16 mouse cellular contexts compared by ENCODE assay signal in the genomic region with DNA sequence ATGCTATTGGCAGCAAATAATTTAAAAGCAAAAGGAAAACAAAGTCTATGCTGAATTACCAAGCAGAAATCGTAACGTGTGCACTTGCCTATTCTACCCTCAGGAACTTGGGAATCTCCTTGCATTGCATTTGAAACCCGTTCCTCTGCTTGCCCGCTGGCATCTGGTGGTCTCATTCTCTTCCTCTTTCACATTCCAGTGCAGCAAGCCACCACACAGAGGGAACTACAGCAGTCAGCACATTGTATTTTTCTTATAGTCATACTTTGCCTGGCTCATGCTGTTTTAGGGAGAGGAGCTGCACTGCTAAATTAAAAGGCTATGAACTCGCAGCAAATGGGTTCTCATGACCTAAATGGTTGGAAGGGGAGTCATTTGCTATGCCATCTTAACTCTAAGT.
"Had no signal": no experiment of that assay in that cellular context is flagged by ENCODE, and none has a peak within 500 bp of the region (broad histone marks: within the 10 kb centered on the region; RNA-seq: fewer than 3 reads in every experiment).

No protein-coding gene starts in this region.

- H3K4me3 ChIP-seq: layer of hippocampus, adult 2 months; limb, embryonic 10.5 days; liver, embryonic 15.5 days; midbrain, embryonic 12.5 days; myocyte; neural tube, embryonic 12.5 days had no signal

- H3K9me3 ChIP-seq: limb, embryonic 10.5 days; liver, embryonic 15.5 days; midbrain, embryonic 12.5 days; neural tube, embryonic 12.5 days had no signal

- H3K27ac ChIP-seq: layer of hippocampus, adult 2 months; limb, embryonic 10.5 days; liver, embryonic 15.5 days; midbrain, embryonic 12.5 days; neural tube, embryonic 12.5 days had no signal

- DNase-seq: kidney, adult 18-20 months; kidney, postnatal 10 days; kidney, postnatal 4 days; lung, adult 2 months; lung, postnatal 36 days; right cerebral cortex, adult 18-20 months; right cerebral cortex, postnatal 25 days; thymus, postnatal 36 days had no signal

- ATAC-seq: lung, postnatal 0 days had no signal

- H3K4me1 ChIP-seq: limb, embryonic 10.5 days; liver, embryonic 15.5 days; midbrain, embryonic 12.5 days; neural tube, embryonic 12.5 days had no signal

- H3K27me3 ChIP-seq: liver, embryonic 15.5 days; midbrain, embryonic 12.5 days; neural tube, embryonic 12.5 days had no signal

- H3K4me2 ChIP-seq: liver, embryonic 11.5 days; liver, embryonic 15.5 days; midbrain, embryonic 12.5 days; neural tube, embryonic 12.5 days had no signal

- H3K36me3 ChIP-seq: limb, embryonic 10.5 days; liver, embryonic 15.5 days; midbrain, embryonic 12.5 days; neural tube, embryonic 12.5 days had no signal

- H3K9ac ChIP-seq: liver, embryonic 15.5 days; midbrain, embryonic 12.5 days; neural tube, embryonic 12.5 days had no signal
